Mouse (Mus musculus): Measurements from ENCODE around the gene Kiz.

Kiz gene

DNA sequence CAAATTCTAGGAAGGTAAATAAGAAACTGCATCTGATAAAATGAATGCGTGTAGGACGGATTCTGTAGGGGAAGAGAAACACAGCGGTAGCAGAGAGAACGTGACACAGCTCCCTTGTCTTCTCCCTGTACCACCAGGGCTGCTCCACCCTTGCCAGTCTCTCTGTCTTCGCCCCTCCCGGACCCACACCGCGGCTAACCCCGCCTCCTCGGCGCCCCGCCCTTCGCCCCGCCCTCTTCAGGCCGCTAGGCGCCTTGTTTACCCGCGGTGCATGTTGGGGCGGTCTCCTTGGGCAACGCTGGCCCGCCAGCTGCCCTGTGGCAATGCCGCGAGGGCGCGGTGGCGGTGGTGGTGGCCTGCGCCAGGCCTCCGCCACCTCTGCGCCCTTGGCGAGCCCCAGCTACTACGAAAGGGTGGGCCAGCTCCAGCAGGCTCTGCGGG lies at the start of gene Kiz:
Kiz (plus strand) TSS at position 266 of the 441 bp plus-strand sequence.
- in situ Hi-C loops (cut with MboI, MseI) = no loop called here

DNA sequence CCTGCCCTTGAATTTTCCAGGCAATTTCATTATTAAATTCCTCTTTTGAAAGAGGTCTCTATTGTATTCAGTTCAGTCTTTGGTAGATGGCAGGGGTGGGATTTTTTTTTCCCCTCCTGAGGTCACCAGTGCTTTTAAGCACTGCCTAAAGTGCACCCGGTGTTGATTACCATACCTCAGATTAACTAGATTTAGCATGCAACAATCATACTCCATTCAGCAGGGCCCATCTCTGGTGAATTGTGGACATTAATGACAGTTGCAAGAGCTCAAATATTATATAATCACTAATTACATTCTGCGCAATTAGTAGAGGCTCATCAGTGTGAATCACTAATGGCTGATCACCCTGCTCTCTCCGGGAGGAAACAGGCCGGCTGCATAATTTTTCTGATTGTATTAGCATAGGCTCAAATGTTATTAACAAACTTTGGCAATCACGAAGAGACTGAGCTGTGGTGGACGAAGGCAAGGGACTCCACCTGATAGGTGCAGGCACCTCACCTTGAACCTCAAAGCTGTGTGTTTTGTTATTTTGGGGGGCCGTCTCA lies 45.9 kb upstream of the Kiz start:
- in situ Hi-C loops (cut with MboI, MseI) = no loop called here

DNA sequence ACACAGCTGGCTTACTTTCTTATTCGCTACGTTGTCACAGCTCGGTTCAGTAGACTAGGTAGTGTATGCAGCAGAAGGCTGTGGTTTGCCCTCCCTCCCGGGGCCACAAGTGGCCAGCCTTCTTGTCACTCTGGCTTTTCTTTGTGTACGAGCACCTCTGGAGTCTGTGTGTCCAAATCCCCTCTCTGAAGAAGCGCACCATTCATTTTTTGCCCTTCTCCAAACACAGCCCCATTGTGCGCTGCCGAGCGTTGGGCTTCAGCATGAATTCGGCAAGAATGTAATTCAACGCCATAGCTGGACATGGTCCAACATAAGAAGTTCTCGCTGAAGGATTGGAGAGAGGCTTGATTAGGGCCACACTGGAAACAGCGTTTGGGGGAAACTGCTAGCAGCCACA lies 45.0 kb upstream of the Kiz start:
- in situ Hi-C loops (cut with MboI, MseI) = no loop called here

DNA sequence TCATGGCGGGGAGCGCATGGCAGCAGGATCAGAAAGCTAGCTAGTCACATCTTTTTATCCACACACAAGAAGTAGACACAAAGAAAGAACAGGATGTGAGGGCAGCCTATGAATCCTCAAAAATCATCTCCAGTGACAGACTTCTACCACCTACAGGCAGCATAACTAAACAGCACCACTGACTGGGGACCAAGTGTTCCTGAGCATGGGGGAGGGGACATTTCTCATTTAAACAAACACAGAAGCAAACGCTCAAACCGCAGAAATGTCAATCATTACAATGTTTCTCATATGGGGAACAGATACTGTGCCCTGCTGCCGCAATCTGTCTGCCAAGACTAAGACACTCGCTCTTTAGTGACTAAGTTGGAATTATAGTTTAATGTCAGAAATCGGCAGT lies 40.7 kb upstream of the Kiz start:
- in situ Hi-C loops (cut with MboI, MseI) = no loop called here

DNA sequence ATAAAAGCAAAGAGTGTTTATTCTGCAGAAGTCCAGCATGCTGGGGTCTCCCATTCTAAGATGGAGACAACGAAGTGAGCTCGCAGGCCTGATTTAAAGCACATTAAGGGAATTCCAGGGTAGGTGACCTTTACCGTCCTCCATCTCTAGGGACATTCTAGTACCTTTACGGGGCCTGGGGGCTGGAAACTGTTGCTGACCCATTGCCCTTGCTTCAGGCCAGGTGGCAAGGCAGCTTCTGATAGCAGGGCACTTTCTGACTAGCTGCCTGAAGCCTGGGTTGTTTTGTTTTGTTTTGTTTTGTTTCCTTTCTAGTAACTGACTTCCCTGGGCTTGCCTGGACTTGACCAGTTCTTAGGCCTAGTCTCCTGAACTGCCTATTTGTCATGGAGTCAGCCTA lies 36.6 kb upstream of the Kiz start:
- in situ Hi-C loops (cut with MboI, MseI) = no loop called here

DNA sequence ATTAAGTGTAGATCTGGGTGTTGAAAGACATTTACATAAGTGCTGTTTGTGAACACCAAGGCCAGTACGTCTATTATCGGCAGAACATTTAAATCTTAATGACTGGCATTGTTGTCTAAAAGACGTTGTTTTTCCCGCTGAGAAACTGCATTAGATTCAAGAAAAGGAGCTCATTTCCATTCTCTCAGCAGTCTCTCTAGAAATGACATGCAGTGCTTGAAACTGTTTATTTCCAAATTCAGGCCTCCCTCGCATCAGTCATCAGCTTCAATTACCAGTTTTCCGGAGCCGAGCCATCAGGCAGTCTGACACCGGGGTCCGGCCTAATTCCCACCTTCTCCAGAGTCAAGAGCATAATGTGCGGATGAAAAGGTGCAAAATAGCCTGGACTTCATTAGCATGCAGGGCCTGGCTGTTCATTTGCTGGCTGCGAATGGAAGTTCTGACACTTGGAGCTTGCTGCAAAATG lies 32.1 kb upstream of the Kiz start:
- in situ Hi-C loops (cut with MboI, MseI) = no loop called here

DNA sequence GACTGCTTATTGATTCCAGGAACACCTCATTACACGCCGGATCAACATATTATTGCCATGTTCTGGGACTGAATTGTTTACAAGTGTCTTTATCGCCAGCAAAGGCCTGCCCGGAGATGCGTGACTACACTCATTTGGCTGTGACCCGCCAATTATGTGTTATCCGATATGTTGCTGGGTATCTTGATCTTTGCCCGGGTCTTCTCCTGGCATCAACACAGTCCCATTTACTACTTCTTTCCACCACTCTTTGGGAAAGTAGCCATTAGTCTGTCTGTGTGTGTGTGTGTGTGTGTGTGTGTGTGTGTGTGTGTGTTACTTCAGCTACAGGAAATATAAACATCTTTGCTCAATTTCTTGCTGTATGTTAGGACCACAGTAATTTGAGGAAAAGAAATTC lies 31.6 kb upstream of the Kiz start:
- in situ Hi-C loops (cut with MboI, MseI) = no loop called here

DNA sequence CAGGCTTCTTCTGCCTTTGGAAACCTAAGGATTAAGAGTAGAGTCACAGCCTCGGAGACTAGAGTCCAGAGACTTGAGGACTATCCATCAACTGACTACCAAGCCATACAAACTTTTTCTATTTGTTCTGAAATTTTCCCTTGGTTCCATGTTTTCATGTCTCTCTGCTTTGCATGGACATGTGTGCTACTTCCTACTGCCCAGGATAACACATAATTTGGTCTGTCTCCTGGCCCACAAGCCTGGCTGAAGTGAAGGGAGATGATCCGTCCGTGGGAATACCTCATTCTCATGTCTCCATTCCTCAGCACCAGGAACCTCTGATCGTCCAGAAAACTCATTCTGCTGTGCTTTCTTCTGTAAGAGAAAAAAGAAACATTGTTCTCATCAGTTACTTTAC lies 27.7 kb upstream of the Kiz start:
- in situ Hi-C loops (cut with MboI, MseI) = no loop called here

DNA sequence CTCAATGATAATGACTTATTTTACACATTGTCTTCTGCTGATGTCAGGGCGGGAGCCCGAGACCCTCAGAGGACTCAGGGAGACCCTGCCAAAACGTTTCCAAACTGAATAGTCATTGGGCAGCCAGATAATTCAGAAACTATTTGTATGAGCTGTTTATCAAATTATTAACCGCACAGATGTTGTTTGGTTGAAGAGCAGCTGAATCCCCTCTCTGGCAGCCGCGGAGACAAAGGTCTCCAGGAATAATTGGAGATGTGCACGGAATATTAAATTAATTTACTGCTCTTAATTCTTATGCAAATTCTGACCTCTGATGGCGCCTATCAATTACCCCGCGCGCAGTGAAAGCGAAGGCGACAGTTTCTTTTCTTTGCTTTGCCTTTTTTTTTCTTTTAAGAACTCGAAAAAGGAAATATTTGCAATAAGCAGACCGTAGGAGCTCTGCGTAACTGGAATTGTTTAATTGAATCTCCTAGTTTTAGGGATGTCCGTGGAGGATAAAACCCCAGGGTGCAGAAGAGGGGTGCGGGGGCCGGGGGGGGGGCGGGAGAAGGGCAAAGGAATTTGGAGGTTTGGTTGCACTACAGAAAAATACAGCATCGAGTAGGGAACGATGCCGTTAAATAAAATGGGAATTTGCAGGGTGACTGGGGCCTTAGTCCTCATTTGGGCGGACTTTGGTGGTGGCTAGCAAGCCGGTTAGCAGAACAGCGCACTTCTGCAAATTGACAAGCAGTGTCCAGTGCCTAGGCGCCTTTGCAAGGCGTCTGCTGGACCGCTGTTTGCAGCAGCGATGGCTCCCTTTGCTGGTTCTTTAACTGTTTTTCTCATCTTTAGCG lies 22.2 kb upstream of the Kiz start:
- in situ Hi-C loops (cut with MboI, MseI) = loop anchor here in 1 of 2 experiments (10.0 kb wide), 1 partner anchor 609 kb away; the partner anchor contains the start of gene Insm1

DNA sequence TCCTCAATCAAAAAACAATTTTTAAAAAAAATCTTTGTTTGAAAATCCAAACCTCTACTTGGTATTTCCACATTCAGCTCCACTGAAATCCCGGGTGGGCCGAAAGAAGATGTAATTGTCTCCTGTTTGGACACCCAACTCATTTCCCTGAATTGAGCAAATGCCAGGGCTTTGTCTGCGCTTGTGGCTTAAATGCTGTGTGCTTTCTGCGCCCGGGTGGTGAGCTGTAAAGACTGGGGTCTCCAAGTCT lies 21.7 kb upstream of the Kiz start:
- in situ Hi-C loops (cut with MboI, MseI) = loop anchor here in 1 of 2 experiments (10.0 kb wide), 1 partner anchor 609 kb away; the partner anchor contains the start of gene Insm1

DNA sequence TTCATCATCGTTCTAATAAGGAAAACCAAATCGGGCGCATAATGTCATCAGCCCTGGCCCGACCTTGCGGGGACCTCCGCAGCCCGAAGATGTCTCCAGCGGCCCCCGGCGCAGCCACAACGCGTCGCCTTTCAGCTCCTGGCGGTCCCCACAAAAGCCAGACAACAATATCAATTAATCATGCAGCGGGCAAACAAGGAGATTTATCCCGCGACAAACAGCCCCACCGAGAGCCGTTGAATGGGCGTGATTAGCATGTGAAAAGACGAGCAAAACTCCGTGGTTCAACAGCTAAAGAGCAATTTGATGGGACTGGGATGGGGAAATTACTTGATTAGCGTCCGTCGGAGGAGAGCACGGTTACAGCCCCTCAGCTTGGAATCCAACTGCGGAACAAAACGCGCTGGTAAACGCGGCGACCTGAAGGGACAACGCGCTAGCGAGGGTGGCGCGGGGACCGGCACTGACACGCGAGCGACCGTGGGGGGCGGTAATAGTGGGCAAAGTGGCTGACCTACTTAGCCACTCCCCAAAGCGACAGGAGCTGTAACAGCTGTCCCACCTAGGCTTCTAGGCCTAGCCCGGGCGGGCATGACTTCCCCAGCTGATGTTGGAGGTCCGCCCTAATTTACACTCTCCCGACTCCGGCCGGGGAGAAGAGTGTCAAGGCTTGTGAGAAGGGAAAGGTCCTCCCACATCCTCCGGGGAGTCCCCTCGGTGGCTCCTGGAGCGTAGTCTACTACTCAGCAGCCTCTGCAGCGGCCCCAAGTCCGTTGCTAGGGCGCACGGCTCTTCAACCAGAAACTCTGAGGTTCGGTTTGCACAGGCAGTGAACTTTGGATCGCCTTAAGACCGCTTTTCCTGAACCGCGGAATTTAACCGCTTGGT lies 21.1 kb upstream of the Kiz start:
- in situ Hi-C loops (cut with MboI, MseI) = loop anchor here in 1 of 2 experiments (10.0 kb wide), 1 partner anchor 610 kb away; the partner anchor contains the start of gene Insm1

DNA sequence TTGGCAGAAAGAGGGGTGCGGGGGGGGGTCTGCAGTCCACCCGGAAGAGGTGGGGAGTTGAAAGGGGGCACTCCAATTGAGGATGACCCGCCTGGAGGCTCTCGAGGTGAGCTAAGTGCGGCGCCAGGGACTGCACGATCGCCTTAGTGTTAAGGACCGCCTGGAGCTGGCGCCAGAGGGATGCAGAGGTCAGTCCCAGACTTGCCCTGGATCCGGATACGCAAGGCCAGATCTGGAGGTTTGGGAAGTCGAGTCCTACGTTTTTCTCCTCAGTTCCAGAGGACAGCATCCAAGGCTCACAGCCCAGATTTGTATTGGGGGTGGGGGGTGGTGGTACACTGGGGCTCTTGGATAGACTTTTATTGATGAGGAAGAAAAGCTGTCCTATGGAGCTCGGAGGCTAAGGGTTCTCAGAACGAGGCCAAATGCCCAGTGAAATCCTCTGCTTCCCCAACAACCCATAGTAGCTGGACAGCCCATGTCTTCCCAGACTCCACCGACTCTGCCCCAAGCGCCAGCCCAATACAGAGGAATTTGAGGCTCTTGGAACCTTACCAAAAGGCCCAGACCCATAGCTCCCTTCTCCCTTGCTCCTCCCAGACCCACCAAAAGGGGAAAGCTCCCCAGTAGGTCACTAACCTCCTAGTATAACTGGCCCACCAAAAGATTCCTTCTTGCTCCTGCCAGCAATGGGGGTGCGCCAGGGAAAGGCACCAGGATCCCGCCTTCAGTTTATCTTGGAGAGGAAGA lies 20.2 kb upstream of the Kiz start:
- in situ Hi-C loops (cut with MboI, MseI) = loop anchor here in 1 of 2 experiments (10.0 kb wide), 1 partner anchor 611 kb away; the partner anchor contains the start of gene Insm1

DNA sequence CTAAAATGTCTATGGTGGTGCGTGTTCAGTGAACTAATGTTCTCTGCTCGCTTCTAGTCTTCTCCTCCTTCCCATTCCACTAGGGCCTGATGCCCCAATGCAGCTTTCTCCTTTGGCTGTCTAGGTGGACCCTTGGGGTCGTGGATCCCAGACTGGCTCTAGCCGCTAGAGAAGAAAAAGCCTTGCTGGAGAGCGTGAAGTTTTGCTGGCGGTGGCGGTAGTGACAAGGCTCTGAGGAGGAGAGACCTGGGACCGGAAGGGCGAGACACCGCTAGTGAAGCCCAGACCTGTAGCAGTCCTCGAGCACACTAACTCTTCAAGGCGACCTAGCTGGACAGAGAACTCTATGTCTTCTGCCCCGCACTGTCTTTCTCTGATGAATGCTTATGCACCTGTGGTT lies 19.4 kb upstream of the Kiz start:
- in situ Hi-C loops (cut with MboI, MseI) = loop anchor here in 1 of 2 experiments (10.0 kb wide), 1 partner anchor 611 kb away; the partner anchor contains the start of gene Insm1

DNA sequence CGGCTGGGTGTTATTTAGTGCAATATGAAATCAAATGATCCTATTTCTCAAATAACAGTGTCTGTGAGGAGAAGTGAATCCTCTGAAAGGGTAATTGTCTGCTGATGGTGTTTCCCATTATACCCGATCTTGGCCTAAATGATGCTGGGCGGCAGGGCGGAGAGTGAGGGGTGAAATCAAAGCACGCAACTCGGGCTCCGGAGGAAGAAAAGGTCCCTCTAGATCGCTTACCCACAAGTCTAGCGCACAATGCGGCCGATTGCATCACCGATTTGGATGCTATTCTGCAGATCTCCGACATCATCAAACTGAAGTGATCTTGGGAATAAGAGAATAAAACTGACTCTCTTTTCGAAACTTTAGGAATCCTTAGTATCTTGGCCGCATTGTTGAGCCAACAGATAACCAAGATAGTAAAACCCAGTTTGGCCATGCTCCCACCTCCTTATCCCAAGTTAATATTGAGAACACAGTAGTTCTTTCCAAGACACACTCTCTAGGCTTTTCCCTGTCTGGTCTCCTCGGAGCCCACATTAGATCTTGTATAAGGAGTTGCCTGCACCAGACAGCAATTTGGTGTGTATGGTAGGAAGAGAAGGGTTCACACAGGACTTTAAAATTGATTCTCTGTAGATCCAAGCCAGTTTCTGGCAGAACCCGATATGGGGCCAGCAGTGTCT lies 18.7 kb upstream of the Kiz start:
- in situ Hi-C loops (cut with MboI, MseI) = loop anchor here in 1 of 2 experiments (10.0 kb wide), 1 partner anchor 612 kb away; the partner anchor contains the start of gene Insm1

DNA sequence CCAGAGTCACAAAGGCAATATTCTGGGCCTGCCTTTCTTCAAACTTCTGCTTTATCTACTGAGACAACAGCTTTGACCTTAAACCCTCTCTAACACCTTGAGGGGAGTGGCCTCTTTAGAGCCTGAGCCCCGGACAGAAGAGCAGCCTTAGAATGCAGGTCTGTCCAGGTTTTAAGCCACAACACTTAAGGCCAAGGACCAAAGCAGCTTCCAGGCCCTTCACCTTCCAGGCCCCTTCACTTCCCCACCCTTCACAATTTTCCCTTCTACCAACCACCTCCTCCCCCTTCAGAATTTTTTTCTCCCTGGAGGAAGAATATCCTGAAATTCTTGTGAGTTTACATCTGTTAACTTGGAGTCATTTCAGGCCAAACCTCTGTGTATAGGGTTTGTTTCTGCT lies 18.0 kb upstream of the Kiz start:
- in situ Hi-C loops (cut with MboI, MseI) = loop anchor here in 1 of 2 experiments (10.0 kb wide), 1 partner anchor 613 kb away; the partner anchor contains the start of gene Insm1

DNA sequence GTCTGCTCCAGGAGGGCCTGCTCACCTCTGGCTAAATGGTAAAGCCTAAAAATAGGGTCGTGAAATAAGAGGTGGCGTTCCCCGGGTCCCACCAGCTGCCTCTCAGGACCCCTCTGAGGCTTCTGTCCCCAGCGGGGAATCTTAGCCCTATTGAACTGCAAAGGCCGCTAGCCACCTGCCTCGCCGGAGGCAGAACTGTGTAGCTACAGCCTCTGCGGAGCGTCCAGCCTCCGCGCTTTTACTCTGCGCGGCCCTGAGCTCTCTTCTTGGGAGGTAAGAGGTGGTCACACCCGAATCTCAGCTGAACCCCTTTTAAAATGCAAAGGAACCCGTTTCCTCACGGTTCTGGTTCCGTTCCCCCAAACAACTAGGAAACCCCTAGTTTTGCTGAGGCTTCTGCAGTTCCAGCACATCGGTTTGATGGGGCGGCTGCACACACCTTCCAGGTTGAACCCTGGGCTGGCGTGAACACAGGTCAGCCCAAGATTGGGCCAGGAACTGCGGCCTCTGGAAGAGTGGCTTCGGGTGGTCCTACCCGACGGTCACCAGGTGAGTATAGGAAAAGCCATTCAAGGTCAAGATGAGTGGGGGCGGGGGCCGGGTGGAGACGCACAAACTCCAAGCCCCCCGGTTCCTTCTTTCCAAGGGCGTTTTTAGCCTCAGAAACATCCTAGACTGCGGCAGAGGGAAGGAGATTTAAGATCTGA lies 16.9 kb upstream of the Kiz start:
- in situ Hi-C loops (cut with MboI, MseI) = loop anchor here in 1 of 2 experiments (10.0 kb wide), 1 partner anchor 614 kb away; the partner anchor contains the start of gene Insm1

DNA sequence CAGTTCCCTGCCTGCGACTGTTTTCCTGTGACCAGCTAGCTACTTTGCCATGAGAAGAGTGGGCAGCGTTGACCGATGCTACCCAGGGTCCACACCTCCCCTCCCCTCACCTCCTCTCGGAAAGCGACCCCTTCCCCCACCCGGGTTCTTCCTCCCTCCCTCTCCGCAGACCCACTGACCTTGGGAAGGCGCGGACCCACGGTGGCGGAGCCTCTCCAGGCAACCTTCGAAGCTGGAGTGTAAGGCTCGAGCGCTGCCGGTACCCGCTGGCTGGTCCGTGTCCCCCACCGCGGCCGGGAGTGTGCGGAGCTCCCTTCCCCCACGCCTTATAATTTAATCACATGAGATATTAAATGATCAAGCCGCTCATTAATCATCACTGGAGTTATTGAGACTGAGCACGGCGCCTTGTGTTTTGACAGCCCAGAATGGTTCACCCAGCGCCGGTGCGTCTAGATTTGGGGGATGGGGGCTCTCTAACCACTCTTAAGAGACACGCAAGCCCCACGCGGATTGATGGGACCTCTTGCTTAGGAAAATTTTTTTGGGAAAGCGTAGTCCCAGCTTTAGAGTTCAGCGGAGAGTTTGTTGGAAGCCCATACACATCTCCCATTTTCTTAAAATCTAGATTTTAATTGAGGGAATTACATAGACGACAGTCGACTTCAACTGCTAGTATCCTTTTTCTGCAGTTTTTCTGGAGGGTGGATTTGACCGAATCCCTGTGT lies 16.2 kb upstream of the Kiz start:
- in situ Hi-C loops (cut with MboI, MseI) = loop anchor here in 1 of 2 experiments (10.0 kb wide), 1 partner anchor 615 kb away; the partner anchor contains the start of gene Insm1

DNA sequence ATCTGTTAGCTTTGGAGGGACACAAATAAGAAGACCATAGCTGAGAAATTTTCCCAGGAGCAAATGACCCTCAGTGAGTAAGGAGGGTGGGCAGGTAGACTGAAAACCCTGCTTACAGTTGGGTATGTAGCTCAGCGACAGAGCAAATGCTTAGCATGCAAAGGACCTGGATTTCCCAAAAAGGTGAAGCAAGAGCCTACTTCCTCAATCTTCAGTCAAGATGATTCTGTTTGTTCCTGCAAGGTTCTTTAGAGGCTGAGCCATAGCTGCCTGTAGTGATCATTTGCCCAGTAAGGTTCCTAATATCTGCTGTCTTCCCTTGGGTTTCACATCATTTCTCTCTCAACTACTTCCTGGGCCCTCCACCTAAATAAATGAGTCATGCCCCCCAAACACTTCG lies 7.8 kb upstream of the Kiz start:
- in situ Hi-C loops (cut with MboI, MseI) = loop anchor here in 1 of 2 experiments (5.0 kb wide), 1 partner anchor 334 kb away; no protein-coding TSS in a partner anchor

DNA sequence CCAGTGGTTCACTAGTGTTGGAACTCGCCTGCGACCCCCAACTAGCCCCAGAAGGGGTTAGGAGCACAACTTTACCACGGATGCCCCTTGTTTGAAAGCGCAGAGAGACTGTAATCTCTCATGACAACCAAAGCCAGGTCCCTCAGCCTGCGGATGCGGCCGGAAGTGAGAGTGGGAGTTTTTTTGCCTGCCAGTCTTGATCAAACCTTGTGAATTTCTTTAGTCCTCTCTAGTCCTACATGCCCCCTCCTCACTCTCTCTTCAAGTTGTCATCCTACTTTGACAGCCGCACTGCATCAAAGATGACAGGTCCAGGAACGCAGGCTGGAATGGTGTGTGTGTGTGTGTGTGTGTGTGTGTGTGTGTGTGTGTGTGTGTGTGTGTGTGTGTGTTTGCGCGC lies 456 bp downstream of the Kiz start:
- in situ Hi-C loops (cut with MboI, MseI) = no loop called here
